Mouse (Mus musculus) lung, postnatal 36 days (tissue): ENCODE measurements around the gene 2310007B03Rik.
A peak's percentile ranks its signal among the peaks of the same experiment; 100 is the strongest.

ENCODE experiments used
- DNase-seq: peaks from one replicate; pipeline ENCODE4 v3.0.0; 2022; ENCODE audit warnings: mixed read lengths

Gene 2310007B03Rik

DNA sequence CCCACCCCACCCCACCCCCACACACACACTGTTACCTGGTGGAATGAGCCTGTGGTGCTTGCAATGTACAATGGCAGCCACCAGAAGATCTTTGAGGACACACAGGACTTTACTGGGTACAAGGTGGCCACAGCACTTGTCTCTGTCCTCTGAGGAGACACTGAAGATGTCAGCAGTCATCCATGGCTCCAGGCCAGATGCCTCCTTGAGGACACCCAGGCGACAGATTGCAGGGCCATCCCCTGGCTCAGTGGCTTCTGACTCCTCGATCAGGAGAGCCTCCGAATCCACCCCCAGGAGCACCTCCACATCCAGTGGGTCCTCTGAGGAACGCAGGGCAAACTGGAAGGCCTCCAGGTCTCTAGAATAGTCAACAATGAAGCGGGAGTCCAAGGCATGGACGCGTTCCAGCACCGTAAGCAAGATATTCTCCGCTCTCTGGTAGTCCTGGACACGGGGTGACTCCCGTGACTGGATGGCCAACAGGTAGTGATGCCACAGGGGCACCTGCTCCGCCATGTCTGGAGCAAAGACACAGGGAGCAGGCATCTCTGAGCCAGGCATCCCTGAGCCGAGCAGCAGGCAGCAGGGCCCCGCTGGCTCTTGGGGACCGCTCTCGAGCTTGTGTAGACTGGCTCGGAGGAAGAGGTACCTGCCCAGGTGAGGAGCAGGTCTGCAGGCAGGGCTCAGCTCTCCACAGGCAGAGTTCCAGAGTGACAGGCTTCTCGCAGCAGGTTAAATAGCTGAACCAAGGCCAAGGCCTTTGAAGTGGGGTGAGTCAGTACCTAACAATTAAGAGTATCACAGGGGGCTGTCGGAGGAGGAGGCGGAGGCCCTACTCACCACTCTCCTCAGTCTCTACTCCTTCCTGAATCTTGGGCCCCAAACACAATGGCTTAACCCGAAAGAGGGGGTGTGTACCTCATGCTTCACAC, 915 bp downstream of the 2310007B03Rik start:
- DNase-seq = peak; percentile 90

DNA sequence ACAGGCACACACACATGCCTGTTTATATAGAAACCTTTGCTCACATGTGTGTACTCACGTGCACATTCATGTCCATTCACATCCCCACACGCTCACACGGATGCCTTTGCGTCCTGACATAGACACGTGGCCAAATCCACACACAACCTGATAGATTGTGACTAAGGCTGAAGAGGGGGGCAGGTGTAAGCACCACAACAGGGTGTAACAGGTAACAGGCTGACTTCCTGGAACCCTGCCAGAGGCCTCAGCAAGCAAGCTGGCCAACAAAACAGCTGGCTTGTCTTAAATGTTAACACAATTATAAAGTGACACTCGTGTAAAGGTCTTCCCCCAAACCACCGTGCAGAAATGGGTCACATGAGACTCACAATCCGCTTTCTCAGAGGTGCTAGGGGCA, 1.8 kb downstream of the 2310007B03Rik start:
- DNase-seq = peak; percentile 44

DNA sequence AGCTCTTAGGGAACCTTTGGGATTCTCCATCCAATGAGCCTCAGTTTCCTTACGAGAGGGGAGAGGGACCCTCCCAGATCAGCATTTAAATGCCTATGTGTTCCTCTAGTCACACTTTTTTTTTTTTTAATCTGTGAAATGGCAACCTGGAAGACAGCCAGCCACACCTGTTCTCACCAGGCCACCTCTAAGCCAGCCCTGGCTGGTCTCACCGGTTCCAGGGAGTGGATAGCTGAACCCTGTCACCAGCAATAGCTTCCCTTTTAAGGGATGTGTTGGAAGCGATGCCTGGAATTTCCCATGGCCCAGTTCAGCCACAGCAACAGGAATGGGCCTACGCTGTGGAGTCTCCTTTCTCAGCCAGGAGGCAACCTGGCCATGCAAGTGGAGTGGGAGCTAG, 3.2 kb downstream of the 2310007B03Rik start:
- peak; percentile 79 for DNase-seq

DNA sequence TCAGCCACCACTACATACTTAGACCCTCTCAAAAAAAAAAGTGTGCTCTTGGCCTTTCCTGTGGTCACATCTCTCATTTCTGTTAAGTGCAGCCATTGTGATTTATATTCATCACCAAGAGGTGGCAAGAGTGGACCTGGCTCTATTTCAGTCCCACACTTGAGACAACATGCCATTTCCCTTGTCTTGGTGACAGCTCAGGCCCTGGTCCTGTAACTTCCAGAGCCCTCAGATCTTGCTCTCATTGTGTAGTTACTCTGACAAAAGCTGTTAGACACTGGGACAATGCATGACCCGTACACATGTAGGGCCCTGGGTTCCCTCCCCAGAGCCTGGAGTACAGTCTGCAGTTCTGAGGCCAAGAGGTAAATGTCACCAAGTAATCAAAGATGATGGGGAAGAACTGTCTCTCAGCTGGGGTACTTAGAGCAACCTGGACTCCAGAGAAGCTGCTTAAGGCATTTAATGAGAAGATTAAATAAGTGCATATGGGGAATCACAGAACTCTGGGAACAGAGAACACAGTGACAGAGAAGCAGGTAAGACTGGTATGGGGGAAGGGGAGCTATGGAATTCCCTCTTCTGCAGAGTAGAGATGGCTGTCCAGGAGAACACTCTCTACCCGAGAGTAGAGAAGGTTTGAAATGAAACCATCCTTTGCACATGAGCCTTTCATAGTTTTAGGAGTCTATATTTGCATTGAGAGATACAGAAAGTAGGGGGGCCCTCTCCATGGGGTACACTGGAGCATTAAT, 9.7 kb downstream of the 2310007B03Rik start:
- peak; percentile 52 for DNase-seq

DNA sequence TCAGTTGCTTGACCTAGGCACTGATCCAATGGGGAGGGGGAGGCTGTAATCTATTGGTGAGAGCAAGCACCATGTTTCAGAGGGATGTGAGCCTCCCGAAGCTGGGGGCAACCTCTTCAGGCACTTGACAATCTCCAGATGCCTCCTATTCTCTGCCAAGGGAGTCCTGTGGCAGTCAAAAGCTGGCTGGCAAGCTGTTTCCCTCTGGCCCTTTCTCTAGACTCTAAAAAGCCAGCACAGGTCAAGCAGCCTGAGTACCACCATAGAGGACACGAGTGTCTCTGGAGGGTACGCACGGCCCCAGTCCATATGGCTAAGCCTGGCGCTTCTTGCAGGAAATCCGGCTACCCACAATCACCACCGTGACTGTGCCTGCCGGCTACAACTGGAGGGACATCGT, 16.6 kb downstream of the 2310007B03Rik start:
- DNase-seq = no peak

DNA sequence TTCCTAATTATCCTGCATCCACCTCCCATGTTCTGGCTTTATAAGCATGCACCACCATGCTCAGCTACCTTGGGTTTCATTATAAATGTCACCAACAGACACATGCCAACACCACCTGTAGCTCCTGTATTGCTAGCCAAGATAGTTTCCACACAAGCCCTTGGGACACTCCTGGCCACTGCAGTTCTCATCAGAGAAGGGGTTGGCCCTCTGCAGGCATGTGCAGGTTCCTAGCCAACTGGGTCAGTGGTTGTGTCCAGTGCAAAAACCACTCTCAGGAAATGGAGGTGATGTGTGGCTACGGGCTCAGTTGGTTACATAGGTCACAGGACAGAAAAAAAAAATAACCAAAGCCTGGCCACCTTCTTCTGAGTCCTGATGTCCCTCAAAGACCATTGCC, 17.9 kb downstream of the 2310007B03Rik start:
- DNase-seq = no peak

DNA sequence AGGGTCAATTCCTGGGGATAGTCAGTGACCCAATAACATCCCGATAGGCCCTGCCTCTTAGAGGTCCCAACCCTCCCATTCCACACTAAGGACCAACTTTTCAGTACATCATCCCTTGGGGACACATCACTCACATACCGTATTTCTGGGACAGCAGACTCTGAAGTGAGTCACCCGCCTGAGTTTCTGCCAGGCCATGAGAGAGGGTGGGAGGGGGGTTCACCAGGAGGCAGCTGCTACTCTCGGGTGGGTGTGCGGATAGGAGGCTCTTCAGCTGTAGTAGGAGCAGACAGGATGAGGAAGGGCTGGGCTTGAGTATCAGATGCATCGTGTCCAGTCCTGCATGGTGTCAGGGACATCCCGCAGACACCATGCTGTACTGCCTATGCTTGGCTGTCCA, 21.0 kb downstream of the 2310007B03Rik start:
- no peak for DNase-seq

DNA sequence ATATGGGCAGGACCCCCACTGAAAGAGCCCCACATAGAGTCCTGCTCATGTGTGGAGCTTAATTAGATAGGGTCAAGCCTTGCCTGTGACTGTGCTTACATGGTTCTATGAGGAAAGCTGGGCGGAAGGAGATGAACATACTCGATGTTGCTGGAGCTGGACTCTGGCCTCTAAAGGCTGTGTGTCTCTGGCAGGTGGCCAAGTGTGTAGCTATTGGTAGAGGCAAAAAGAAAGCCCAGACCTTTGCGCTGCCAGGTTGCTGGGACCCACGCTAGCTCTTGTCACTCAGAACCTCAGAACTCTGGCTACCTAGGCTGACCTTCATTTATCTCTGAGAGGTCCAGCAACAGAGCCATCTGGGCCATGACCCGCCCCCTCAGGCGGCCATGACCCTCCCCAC, 22.2 kb downstream of the 2310007B03Rik start:
- DNase-seq = no peak

DNA sequence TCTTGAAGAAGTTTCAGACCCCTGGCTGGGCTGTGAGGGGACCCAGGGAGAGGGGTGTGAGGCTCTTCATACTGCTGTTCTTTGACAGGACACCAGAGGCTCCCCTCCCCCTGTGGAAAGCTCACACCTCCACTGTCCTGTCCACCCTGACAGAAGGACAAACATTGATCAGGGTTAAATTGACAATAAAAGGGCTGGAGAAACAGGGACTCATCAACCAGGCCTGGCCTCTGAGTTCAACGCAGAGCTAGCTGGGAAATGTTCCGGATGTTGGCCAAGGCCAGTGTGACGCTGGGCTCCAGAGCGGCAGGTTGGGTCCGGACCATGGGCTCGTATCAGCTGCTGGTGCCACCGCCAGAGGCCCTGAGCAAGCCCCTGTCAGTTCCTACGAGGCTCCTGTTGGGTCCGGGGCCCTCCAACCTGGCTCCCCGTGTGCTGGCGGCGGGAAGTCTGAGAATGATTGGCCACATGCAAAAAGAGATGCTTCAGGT, 25.7 kb downstream of the 2310007B03Rik start, which contains the start of gene Agxt:
Gene Agxt, plus strand, starts transcription at position 205 of the 491 bp plus-strand sequence.
- DNase-seq = no peak

DNA sequence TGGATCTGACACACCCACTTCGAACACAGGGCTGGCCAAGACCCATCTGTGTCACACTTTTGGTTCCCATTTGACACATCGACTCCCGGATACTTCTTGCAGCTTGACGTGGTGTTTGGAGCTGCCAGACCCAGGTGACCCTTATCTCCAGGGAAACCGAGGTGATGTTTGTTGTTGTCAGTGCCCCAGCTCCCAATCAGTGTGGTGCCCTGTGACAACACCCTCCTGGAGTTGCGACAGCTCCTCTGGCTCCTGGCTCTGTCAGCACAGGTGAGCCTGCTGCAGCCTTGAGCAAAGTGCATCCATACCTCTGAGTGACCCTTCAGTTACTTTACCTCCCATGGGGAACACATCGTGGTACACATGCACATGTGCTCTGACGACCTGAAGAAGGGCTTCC, 28.1 kb downstream of the 2310007B03Rik start:
- DNase-seq = peak; percentile 72

DNA sequence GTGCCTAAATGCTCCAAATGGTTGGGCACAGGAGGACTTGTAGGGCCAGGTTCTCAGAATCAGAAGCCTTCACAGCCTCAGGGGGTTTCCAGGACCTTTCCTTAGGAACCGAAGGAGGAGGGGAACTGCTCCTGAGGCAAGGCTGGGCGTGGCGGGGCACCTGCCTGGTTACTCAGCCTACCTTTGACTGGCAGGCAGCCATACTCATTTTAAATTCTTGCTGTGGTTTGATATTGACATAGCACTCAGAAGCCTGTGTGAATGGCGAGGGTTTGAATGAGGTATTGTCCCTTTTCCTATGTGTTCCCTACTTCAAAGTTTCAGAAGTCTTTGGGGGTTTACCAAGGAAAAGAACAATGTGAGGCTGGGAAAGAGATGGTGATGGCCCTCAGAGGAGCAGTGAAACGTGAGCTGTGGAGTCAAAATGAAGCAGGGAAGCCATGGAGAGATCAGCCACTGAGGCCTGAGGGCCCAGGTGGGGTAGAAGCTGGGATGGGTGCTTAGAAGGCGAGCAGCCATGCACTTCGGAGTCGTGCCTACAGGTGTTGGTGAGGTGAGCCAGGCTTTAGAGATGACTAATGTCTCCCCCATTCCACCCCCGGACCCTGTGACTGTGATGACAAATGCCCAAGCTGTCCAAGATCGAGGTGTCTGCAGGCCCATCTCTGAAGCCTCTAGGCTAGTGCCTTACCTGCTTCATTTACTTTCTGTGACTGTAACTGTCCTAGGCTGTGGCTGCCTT, 30.3 kb downstream of the 2310007B03Rik start:
- peak; percentile 90 for DNase-seq

DNA sequence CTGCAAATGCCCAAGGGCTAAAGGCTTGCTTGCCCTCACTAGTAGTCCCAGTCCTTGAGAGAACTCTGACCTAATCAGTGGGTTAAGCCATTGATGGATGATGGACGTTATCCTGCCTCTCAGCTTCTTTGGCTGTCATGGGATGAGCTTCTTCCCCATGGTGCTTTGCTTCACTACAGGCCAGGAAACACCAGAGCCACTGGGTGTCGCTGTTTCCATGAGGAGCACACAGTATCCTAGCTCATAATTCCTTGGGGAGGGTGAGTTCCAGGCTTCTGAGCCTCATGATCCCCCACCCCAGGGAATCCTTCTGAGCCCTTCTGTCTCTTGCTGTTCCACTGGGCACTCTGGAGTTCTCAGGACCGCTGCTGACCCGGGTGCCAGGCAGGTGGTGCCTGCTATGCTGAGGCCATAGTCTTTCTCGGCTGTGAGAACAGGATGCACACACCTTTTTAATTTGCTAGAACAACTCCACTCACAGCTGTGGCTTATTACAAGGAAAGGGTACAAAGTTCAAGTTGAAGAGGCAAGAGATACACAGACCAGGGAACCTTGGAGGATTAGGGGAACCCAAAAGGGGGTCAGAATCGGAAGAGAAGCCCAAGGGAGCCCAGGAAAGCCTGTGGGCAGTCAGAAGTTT, 31.9 kb downstream of the 2310007B03Rik start:
- peak; percentile 80 for DNase-seq

DNA sequence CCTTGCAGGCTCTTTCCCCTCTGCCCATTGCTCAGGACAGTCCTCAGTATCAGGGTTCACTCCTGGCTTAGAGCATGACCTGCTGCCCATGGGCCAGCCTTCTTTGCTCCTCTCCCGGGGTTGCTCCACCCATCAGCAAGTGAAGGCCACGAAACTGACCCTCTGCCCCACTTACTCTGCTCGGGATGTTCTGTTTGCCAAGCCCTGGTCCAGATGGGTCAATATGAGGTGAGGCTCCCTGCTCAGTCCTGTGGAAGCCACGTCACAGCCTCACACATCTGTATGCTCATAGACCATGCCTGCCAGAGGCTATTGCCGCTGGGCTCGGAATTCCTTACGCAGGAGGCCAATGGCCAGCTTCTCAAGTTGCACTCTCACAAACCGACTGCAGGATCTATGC, 32.5 kb downstream of the 2310007B03Rik start:
- DNase-seq = no peak

DNA sequence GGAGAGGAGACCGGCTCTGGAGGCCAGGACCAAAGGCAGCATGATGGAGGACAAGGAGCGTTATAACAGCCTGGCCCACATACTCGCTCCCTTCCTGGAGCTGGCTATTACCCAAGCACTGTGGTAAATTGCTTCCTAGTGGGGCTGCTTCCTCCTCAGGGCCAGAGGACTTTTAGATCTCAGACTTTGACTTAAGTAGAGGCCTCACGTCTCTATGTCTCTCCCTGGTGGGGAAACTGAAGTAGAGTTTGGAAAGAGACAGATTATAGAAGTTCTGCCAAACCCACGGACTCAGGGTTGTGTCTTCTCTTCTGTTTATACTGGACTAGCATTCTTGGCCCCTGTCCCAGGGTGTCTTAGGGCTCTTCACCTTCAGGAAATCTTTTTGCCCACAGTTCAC, 35.5 kb downstream of the 2310007B03Rik start:
- peak; percentile 39 for DNase-seq

DNA sequence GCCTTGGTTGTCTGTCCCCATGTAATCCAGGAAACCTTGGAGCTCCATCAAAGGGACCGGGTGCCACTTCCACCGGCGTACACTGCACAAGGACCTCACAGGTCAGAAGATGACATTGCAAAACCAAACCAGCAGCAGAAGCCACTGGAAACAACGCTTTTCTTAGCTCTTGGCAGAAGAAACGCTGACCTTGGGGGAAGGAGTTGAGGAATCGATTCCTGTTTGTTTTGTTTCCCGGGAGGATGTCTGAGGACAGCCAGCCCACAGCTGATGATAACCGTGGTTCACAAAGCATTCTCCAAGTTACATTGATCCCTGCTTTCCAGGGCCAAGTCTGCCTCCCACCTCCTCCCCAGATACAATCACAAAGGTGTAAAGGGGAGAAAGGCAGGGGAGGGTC, 36.7 kb downstream of the 2310007B03Rik start:
- no peak for DNase-seq

DNA sequence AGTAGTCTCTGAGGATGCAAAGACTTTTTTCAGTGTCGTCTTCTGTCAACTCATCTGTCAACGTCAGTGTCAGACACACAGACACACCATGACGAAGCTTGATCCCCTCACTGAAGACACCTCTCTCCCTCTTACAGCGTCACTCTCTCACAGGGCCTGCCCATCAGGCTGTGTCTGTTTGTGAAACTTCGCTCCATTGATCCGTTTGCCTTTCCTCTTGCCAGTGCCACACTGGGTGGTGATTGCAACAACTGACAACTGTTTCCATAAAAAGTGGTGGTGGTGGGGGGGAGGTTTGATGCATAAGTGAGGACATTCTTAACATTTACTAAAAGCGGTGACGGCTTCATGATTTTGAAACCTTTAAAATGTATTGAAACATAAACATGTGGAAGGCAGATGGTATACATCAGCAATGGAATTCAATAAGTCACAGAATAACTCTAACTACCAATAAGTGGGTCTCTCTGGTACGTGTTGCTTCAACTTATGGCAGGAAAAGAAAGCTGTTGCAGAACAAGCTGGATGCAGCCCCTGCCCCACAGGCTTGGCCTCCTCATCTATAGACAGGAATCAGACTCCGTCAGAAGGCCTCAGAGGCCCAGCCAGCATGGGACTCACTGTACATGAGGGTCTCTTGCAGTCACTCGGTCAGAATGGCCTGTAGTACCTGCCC, 37.4 kb downstream of the 2310007B03Rik start:
- no peak for DNase-seq

DNA sequence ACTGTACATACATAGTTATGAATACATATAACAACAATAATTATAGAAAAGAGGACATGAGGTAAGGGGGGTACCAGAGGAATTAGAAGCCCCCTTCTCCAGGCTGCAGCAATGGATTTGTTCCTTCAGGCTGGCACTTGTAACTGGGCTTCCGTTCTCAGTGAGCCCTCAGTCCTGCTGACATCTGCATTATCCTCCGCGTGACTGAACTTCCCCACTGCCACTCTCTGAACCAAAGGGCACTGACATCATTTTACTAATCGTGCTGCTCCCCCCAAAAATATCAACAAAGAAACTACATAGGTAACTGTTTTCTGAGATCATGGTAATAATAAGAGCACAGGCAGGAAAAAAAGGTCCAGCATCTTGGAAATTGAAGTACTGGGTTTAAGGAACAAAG, 41.9 kb downstream of the 2310007B03Rik start:
- DNase-seq = no peak

DNA sequence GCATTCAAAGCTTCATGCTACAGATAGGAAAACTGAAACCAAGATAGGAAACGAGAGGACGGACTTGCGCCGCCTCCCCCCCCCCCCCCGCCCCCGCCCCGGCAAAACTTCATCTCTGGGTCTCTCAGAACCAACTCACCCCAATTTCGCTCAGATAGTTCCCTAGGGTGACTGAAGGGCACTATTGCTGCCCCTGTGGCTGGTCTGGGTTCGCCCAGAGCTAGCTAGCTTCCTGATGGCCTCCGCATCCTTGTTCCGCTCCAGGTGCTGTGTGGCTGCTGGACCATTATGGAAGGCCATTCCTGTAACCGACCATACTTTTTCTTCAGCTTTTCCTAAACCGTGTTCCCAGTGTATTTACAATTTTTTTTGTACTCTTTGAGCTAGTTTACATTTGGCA, 45.3 kb downstream of the 2310007B03Rik start:
- no peak for DNase-seq

DNA sequence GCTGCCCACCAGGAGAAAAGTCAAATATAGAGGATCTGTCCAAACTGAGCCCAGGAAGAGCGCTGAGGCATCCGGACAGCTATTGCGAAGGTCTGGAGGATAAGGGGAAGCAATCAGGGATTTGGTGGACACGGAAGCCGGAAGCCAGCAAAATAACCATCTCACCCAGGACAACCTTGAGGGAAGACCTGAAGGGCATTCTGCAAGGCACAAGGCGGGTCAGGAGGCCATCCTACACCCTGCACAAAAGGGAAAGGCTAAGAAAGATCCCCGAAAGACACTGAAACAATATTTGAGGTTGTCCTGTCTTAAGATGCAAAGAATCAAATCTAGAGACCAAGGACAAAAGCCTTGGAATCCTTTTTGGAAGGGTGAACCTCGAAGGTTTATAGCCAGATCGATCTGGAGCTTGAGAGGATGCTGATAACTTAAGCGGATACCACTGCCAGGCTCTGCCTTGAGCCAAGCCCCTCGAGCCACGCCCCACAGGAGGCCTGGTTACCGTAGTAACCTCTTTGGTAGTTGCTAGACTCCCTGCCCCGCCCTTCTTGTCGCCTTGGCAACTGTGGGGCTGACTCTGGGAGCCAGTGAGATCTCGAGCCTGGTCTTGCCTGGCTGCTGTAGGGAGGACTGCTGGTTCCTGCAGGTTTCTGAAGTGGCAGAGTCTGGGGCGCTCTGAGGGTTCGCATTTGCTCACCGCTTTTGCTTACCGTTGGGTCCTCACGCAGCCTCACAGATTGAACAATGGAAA, 45.9 kb downstream of the 2310007B03Rik start:
- DNase-seq = peak; percentile 79

DNA sequence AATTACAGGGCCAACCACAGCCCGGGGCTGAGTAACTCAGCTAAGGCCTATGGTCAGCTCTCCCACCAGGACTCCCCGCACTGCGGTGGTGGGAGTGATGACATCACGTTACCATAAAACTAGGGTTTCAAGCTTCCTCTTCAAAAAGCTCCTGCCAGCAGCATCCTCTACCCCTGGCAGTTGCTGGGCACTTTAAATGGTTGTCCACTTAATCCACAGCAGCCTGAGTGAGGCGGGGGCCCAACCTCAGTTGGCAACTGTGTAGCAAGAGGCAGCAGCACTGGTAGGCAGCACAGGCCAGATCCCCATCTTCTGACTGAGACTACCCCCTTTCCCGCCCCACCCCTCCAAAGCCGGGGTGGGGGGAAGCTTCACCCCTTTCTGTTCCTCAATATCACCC, 58.0 kb downstream of the 2310007B03Rik start:
- DNase-seq = no peak

DNA sequence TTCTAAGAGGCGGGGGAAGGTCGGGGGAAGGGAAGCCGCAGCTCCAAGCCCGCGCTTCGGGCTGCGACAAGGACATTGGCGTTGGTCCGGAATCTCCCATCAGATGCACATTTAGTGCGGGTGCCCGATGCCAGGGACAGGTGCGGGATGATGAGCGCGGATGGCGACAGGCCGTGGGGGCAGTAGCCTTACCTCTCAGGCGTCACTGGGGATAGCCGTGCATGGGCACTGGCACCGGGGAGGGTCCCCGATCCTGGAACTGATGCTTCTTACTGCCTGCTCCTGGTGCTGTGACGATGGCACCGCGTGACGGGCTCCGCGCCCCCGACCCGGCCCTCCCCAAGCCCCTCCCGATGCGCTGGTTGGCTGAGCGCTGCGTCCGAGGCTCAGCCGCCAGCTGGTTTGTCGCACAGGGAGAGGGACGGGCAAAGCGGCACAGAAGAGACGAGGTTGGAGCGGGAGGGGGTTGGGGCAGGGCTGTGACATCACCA, 59.1 kb downstream of the 2310007B03Rik start, which contains the start of gene Kif1a:
Gene Kif1a, minus strand, starts transcription at position 381 of the 491 bp plus-strand sequence.
- DNase-seq = no peak
